Mouse (Mus musculus): ENCODE data around the gene Prdx5.
"Not testable (repeated sequence)": the region's sequence is repeated elsewhere in the genome, so short reads cannot be mapped to it uniquely, and the experiment has no call there.

The Prdx5 gene

GRCm38 (mm10) chr19:6895608-6896305 lies 14.1 kb downstream of the Prdx5 start:
- ATAC-seq (ENCODE audit: insufficient number of reproducible peaks, low FRiP score, low TSS enrichment): not testable (repeated sequence)

- no peak for ATAC-seq (ENCODE audit: insufficient number of reproducible peaks, low FRiP score, low TSS enrichment)
Measured at GRCm38 (mm10) chr19:6893731-6894451, 16.0 kb downstream of the Prdx5 start.

GRCm38 (mm10) chr19:6892512-6892911 lies 17.4 kb downstream of the Prdx5 start:
- no peak for ATAC-seq (ENCODE audit: insufficient number of reproducible peaks, low FRiP score, low TSS enrichment)

- no peak for ATAC-seq (ENCODE audit: insufficient number of reproducible peaks, low FRiP score, low TSS enrichment)
Measured at GRCm38 (mm10) chr19:6877965-6878364, 31.9 kb downstream of the Prdx5 start.

- no peak for ATAC-seq (ENCODE audit: insufficient number of reproducible peaks, low FRiP score, low TSS enrichment)
Measured at GRCm38 (mm10) chr19:6876799-6877198, 33.1 kb downstream of the Prdx5 start.

GRCm38 (mm10) chr19:6875834-6876233 lies 34.1 kb downstream of the Prdx5 start:
- no peak for ATAC-seq (ENCODE audit: insufficient number of reproducible peaks, low FRiP score, low TSS enrichment)

GRCm38 (mm10) chr19:6874257-6874656 lies 35.6 kb downstream of the Prdx5 start:
- ATAC-seq (ENCODE audit: insufficient number of reproducible peaks, low FRiP score, low TSS enrichment): no peak

- no peak for ATAC-seq (ENCODE audit: insufficient number of reproducible peaks, low FRiP score, low TSS enrichment)
Measured at GRCm38 (mm10) chr19:6872701-6873100, 37.2 kb downstream of the Prdx5 start.

GRCm38 (mm10) chr19:6871574-6872271 lies 38.2 kb downstream of the Prdx5 start:
- no peak for ATAC-seq (ENCODE audit: insufficient number of reproducible peaks, low FRiP score, low TSS enrichment)

GRCm38 (mm10) chr19:6869355-6869754 lies 40.6 kb downstream of the Prdx5 start:
- no peak for ATAC-seq (ENCODE audit: insufficient number of reproducible peaks, low FRiP score, low TSS enrichment)

- ATAC-seq (ENCODE audit: insufficient number of reproducible peaks, low FRiP score, low TSS enrichment): no peak
Measured at GRCm38 (mm10) chr19:6861451-6861850, 48.5 kb downstream of the Prdx5 start.

GRCm38 (mm10) chr19:6860706-6861105 lies 49.2 kb downstream of the Prdx5 start:
- ATAC-seq (ENCODE audit: insufficient number of reproducible peaks, low FRiP score, low TSS enrichment): no peak

- no peak for ATAC-seq (ENCODE audit: insufficient number of reproducible peaks, low FRiP score, low TSS enrichment)
Measured at GRCm38 (mm10) chr19:6859971-6860370, 49.9 kb downstream of the Prdx5 start.

- no peak for ATAC-seq (ENCODE audit: insufficient number of reproducible peaks, low FRiP score, low TSS enrichment)
Measured at GRCm38 (mm10) chr19:6859032-6859651, 50.8 kb downstream of the Prdx5 start.

- ATAC-seq (ENCODE audit: insufficient number of reproducible peaks, low FRiP score, low TSS enrichment): no peak
Measured at GRCm38 (mm10) chr19:6858031-6858430, 51.9 kb downstream of the Prdx5 start, which contains the start of gene Ccdc88b. TSS of gene Ccdc88b (minus strand) at chr19:6858211.

GRCm38 (mm10) chr19:6857391-6858005 lies 52.4 kb downstream of the Prdx5 start:
- ATAC-seq (ENCODE audit: insufficient number of reproducible peaks, low FRiP score, low TSS enrichment): no peak

- ATAC-seq (ENCODE audit: insufficient number of reproducible peaks, low FRiP score, low TSS enrichment): no peak
Measured at GRCm38 (mm10) chr19:6857003-6857360, 52.9 kb downstream of the Prdx5 start.
